Mouse (Mus musculus): Measurements from ENCODE around the gene Alg12.

- TF ChIP-seq POLR2A (IDR thresholded peaks at IDR 0.05; ENCODE audit: low read depth, low read length) = no peak
- no peak for TF ChIP-seq CTCF (conservative IDR thresholded peaks at IDR 0.05; ENCODE audit: insufficient read depth, insufficient read length, low read depth, low read length)
Measured at GRCm38 (mm10) chr15:88802348-88802747, 16.8 kb downstream of the Alg12 start.

All from kidney, adult 2 months (tissue).